Comparison of ENCODE assay signal across 8 mouse cellular contexts in genomic region chr1:106628718-106629469, GRCm38 (mm10).
A peak's percentile ranks its signal among the peaks of the same experiment; 100 is the strongest.
DNase-seq lines count a peak whose midpoint lies in the region; ATAC-seq and TF ChIP-seq lines count a peak whose summit lies in the region.

No protein-coding gene starts in this region.

- peak; percentile 49 for TF ChIP-seq CTCF in liver, embryonic 14.5 days (IDR thresholded peaks at IDR 0.05; ENCODE audit: low read depth)

- no peak overlapping the region for H3K9ac ChIP-seq in embryonic facial prominence, embryonic 14.5 days (ENCODE audit: low read depth, low read length)
- no peak overlapping the region for H3K9ac ChIP-seq in hindbrain, embryonic 13.5 days
- no peak overlapping the region for H3K9ac ChIP-seq in liver, embryonic 14.5 days (replicated peaks)
- no peak overlapping the region for H3K9ac ChIP-seq in stomach, embryonic 14.5 days (replicated peaks; ENCODE audit: low read depth, low read length)

- no peak for TF ChIP-seq EP300 in liver, embryonic 14.5 days (IDR thresholded peaks at IDR 0.05; ENCODE audit: low read depth)

- ATAC-seq in embryonic facial prominence, embryonic 14.5 days (ENCODE audit: low read depth): peak; percentile 56
- ATAC-seq in hindbrain, embryonic 13.5 days (ENCODE audit: low FRiP score): 0 out of 2 replicates have a peak, but pooled peaks have one; percentile 13
- ATAC-seq in liver, embryonic 14.5 days (ENCODE audit: insufficient read depth): no peak; the same call in 1 of the 2 replicates
- ATAC-seq in stomach, embryonic 14.5 days (ENCODE audit: insufficient number of reproducible peaks, insufficient read depth, low FRiP score, low read depth): peak; percentile 21; the same call in 1 of the 2 replicates

- H3K4me3 ChIP-seq in embryonic facial prominence, embryonic 14.5 days (ENCODE audit: low read depth, low read length): no peak overlapping the region
- H3K4me3 ChIP-seq in hindbrain, embryonic 13.5 days: no peak overlapping the region
- no peak overlapping the region for H3K4me3 ChIP-seq in liver, embryonic 14.5 days (ENCODE audit: insufficient read depth in 1 of 2, low read depth in 2 of 2, low read length in 2 of 2)
- no peak overlapping the region for H3K4me3 ChIP-seq in stomach, embryonic 14.5 days (ENCODE audit: low read depth, low read length)

- peak overlapping the region; percentile 34 for H3K4me2 ChIP-seq in embryonic facial prominence, embryonic 14.5 days (ENCODE audit: low read depth, low read length)
- no peak overlapping the region for H3K4me2 ChIP-seq in hindbrain, embryonic 13.5 days
- no peak overlapping the region for H3K4me2 ChIP-seq in liver, embryonic 14.5 days (ENCODE audit: low read depth)
- H3K4me2 ChIP-seq in stomach, embryonic 14.5 days (replicated peaks; ENCODE audit: low read depth, low read length): 0 out of 2 replicates have a peak overlapping the region, but pooled peaks have one; percentile 19

- no peaks in the 10 kb centered on the region for H3K27me3 ChIP-seq in embryonic facial prominence, embryonic 14.5 days (replicated peaks; ENCODE audit: control insufficient read depth, insufficient read depth, low read length)
- H3K27me3 ChIP-seq in hindbrain, embryonic 13.5 days: no peaks in the 10 kb centered on the region
- no peaks in the 10 kb centered on the region for H3K27me3 ChIP-seq in liver, embryonic 14.5 days (ENCODE audit: control insufficient read depth, insufficient read depth, low read length)
- no peaks in the 10 kb centered on the region for H3K27me3 ChIP-seq in stomach, embryonic 14.5 days (ENCODE audit: control insufficient read depth, insufficient read depth, low read length)

- peak overlapping the region; percentile 80 for H3K27ac ChIP-seq in embryonic facial prominence, embryonic 14.5 days (replicated peaks; ENCODE audit: low read depth, low read length)
- H3K27ac ChIP-seq in hindbrain, embryonic 13.5 days: peak overlapping the region; percentile 66
- H3K27ac ChIP-seq in liver, embryonic 14.5 days: no peak overlapping the region
- H3K27ac ChIP-seq in stomach, embryonic 14.5 days (ENCODE audit: low read length): peak overlapping the region; percentile 76

- no peaks in the 10 kb centered on the region for H3K9me3 ChIP-seq in embryonic facial prominence, embryonic 14.5 days (ENCODE audit: control insufficient read depth, low read length)
- H3K9me3 ChIP-seq in hindbrain, embryonic 13.5 days: no peaks in the 10 kb centered on the region
- no peaks in the 10 kb centered on the region for H3K9me3 ChIP-seq in liver, embryonic 14.5 days (ENCODE audit: control insufficient read depth, low read length)
- no peaks in the 10 kb centered on the region for H3K9me3 ChIP-seq in stomach, embryonic 14.5 days (ENCODE audit: control insufficient read depth, low read depth, low read length)

- no peaks in the 10 kb centered on the region for H3K36me3 ChIP-seq in embryonic facial prominence, embryonic 14.5 days (ENCODE audit: control insufficient read depth, insufficient read depth, low read length)
- H3K36me3 ChIP-seq in hindbrain, embryonic 13.5 days: no peaks in the 10 kb centered on the region
- no peaks in the 10 kb centered on the region for H3K36me3 ChIP-seq in liver, embryonic 14.5 days (replicated peaks; ENCODE audit: control insufficient read depth, insufficient read depth, low read depth)
- no peaks in the 10 kb centered on the region for H3K36me3 ChIP-seq in stomach, embryonic 14.5 days (ENCODE audit: control insufficient read depth, insufficient read depth, low read length)

- peaks cover 33% of the 10 kb centered on the region for H3K4me1 ChIP-seq in embryonic facial prominence, embryonic 14.5 days (ENCODE audit: control insufficient read depth, insufficient read depth, low read length)
- peaks cover 23% of the 10 kb centered on the region for H3K4me1 ChIP-seq in hindbrain, embryonic 13.5 days (replicated peaks)
- H3K4me1 ChIP-seq in liver, embryonic 14.5 days (replicated peaks; ENCODE audit: control insufficient read depth in 2 of 2, insufficient read depth in 2 of 2, low read length in 1 of 2): peaks cover 0 to 6% of the 10 kb centered on the region in 2 experiments; a peak in 1 of 4 replicates
- H3K4me1 ChIP-seq in stomach, embryonic 14.5 days (ENCODE audit: control insufficient read depth, insufficient read depth, low read length): peaks cover 28% of the 10 kb centered on the region

- DNase-seq in urinary bladder, postnatal 14 days (ENCODE audit: low spot score): peak; percentile 31
- DNase-seq in urinary bladder, adult 18-20 months (ENCODE audit: low spot score in 2 of 2): no peak
- DNase-seq in embryonic facial prominence, embryonic 14.5 days (ENCODE audit: low spot score): peak; percentile 83
- no peak for DNase-seq in liver, embryonic 14.5 days (ENCODE audit: low read depth in 3 of 3, low spot score in 3 of 3)
- no peak for DNase-seq in ovary, adult 18-20 months (ENCODE audit: low spot score)
- DNase-seq in ovary, postnatal 10 days (ENCODE audit: low spot score): no peak

- WGBS in embryonic facial prominence, embryonic 14.5 days: 30% methylated on average over 3 of the region's 3 CpGs
- WGBS in hindbrain, embryonic 13.5 days: 37% methylated on average over 3 of the region's 3 CpGs
- 43% methylated on average over 3 of the region's 3 CpGs for WGBS in liver, embryonic 14.5 days (ENCODE audit: insufficient replicate concordance)
- 25% methylated on average over 3 of the region's 3 CpGs for WGBS in stomach, embryonic 14.5 days

Comparison
In these comparisons a context has a peak if more than half of its experiments do, and no peak if none do; other contexts are left out.
1. DNase-seq: peak in urinary bladder, postnatal 14 days (single experiment) and embryonic facial prominence, embryonic 14.5 days (single experiment); none in urinary bladder, adult 18-20 months (0 of 2), liver, embryonic 14.5 days (0 of 3), ovary, adult 18-20 months (single experiment) and ovary, postnatal 10 days (single experiment).
2. H3K4me2 ChIP-seq: peak in embryonic facial prominence, embryonic 14.5 days (single experiment) and stomach, embryonic 14.5 days (single experiment); none in hindbrain, embryonic 13.5 days (single experiment) and liver, embryonic 14.5 days (single experiment).